Mouse (Mus musculus): Measurements from ENCODE around the gene Adamts7.

Gene Adamts7

DNA sequence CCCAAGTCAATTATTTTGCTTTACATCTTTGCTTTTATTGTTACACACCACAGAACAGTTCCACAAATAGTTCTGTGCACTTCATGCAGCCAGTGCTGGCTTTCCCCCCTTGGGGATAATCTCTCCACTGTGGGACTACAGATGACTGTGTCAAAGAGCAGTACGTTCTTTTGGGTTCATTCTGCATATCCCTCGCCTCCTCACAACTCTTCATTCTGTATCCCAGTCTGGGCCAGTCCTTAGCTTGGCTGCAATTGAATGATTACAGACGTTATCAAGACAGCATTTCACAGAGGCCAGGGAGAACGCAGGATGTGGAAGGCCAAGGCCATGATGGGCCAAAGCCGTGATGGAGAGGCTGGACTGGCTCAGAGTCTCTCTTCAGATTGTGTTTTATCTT is 16.0 kb upstream of the Adamts7 start:
- no peak for DNase-seq (ENCODE audit: low read depth in 2 of 2, low spot score in 2 of 2)

DNA sequence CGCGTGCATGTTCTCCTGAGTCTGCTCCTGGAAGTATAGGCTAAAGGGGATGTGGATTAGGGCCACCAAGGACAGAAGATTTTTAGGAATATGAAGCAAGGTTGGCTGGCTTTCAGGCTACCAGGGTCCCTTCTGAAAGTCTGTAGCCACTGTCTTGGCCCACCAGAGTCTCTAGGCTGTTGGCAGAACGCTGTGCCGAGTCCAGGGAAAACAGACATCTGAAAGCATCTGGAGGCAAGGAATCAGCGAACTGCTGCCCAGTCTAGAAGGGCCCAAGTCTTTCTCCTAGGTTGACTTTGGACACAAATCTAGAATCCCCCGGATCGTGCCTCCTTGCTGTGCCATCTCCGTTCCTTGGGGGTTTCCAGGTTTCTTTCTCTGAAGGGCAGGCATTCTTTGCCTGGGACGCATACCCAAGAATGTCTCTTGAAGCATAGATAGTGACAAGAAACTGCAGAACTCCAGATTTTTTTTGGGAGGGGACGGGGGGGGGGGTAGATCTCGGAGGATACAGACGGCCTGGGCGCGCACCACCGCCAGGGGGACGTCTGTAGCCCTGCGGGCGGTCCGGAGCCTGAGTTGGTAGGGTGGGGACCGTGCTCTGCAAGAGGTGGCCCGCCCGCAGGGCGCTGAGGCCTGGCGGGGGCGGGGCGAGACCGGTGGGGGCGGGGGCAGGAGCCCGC is 485 bp upstream of the Adamts7 start:
- peak in 1 of 2 experiments; percentile 7 for DNase-seq (ENCODE audit: low read depth in 2 of 2, low spot score in 2 of 2)

DNA sequence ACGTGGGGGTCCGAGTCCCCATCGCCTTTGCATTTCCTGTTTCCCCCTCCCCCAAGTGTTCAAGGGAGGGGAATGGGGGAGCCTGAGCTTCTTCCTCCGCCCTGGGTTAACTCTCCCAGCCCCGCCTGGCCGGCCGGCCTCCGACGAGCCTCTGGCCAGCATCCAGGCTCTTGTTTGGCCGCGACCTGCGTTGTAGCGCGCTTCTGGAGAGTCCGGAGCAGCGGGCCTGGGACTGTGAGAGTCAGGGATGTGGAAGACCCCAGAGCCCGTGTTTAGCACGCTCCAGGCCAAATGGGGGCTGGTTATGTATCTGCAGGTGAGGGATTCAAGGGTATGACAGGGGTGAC is 853 bp downstream of the Adamts7 start:
- DNase-seq (ENCODE audit: low read depth in 2 of 2, low spot score in 2 of 2) = no peak

DNA sequence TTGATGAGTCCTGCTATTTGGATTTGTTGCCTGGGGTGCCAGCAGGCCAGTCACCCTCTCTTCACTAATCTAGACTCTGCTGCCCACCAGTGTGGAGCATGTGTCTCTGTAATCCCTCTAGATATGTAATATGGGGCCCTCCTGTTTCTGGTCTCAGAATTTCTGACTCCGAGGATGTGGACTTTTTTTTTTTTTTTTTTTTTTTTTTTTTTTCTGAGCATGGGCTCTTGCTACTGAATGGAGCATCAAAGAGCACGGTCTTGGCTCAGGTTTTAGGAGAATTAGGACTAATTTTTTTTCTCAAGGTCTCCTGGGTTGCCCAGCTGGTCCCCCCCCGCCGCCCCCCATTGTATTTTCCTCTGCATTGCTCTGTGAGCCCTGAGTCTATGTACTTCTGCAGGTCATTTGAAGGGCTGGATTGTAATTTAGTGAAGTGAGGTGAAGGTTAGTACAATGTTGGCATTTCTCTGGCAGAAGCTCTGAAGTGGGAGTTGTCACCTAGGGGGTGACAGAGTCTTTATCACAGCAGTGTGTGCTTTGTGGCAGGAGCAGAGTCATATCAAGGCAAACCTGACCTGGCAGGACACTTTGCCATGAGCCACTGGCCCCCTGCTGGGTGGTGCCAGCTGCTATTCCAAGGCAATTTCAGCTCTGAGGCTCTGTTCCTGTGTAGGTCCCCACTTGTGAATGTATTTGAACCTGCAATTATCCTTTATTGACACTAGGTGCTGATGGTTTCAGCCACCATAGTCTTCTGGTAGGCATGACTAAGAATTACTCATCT is 2.0 kb downstream of the Adamts7 start:
- no peak for DNase-seq (ENCODE audit: low read depth in 2 of 2, low spot score in 2 of 2)

DNA sequence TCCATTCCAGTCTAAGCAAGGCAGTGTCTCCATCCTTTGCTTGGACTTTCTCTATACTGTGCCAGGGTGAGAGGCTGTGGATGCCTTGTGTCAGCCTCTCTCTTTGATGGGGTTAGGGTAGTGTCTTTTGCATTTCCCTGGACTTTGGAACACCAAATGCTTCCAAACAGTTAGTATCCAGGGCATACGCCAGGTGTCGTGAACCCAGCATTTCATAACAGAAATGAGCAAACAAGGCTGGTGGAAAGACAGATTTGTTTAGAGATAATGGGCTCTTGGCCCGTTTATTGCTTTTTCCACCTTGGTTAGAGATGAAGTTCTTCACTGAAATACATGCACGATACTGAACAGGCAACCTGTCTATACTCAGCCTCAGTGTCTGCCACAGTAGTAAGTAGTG is 2.7 kb downstream of the Adamts7 start:
- DNase-seq (ENCODE audit: low read depth in 2 of 2, low spot score in 2 of 2) = no peak

DNA sequence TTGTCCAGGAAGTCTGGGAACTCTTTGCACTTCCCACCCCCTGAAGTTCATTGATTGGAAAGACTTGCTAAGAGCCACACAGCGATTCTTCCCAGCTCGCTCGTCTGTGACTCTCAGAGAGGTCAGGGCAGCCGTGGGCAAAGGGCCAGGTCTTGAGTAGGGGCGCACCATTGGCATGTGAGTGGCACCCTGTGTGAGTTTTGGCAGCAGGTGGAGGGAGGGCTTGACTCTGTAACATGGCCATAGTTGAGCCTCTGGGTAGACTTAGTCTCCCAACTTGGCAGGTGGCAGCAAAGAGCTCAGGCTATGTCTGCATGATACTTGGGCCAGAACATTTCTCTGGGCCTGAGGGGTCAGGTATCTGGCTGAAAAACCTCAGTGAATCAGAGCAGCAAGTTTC is 3.7 kb downstream of the Adamts7 start:
- no peak for DNase-seq (ENCODE audit: low read depth in 2 of 2, low spot score in 2 of 2)

DNA sequence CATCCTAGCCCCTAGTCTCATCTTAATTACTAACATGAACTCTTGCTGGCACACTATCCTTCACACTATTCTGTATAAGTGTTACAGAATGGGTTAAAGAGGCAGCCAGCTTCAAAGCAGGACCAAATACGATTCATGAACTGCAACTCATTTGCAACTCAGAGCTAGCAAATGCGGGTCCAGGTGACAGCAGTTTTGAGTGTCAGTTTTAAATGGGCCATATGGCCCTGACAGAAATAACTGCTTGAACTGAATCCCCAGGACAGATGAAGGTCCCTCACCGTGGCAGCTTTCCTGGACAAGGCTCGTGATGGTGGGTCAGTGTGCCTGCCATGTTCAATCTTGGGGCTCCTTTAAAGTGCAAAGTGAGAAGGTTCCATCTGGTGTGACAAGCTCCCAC is 7.1 kb downstream of the Adamts7 start:
- DNase-seq (ENCODE audit: low read depth in 2 of 2, low spot score in 2 of 2) = no peak

DNA sequence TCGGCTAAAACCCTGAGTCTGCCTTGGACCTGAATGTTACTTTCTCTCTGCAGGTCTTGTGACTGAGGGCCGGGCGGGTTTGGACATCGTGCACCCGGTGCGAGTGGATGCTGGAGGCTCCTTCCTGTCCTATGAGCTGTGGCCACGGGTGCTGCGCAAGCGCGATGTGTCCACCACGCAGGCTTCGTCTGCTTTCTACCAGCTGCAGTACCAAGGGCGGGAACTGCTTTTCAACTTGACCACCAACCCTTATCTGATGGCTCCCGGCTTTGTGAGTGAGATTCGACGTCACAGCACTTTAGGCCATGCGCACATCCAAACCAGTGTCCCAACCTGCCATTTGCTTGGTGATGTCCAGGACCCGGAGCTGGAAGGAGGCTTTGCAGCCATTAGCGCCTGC is 8.6 kb downstream of the Adamts7 start:
- no peak for DNase-seq (ENCODE audit: low read depth in 2 of 2, low spot score in 2 of 2)

DNA sequence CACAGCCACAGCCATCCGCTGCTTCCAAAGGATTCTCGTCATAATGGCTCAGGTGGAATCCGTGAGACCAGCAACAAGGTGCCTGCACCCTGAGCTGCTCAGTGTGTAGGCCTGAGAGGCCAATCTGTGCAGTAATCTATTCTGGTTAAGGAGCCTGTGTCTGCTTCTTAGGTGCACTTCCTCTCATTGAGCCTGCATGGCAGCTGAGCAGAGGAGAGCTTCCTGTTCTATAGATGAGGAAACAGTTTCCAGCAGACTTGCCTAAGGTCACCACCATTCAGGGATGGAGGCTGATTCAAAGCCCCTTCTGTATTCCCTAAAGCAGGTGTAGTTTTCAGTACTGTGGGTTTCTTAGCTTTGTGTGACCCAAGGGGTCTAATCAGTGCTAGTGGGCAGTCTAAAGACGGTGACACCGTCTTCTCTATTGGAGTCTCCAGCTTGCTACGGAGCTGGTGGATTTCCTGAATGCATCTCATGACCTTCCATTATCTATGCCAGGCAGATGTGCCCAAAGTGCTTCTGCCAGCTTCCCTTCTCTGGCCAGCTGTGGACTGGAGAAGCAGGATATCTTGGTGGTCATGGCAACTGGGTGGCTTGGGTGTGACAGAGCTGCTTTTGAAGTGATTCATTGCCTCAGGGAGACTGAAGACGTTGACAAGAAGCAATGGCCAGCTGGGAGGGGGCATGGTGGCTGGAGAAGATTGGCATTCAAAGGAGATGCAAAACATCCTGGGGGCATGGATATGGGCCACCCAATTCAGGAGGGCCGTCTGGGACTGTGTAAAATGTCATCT is 9.9 kb downstream of the Adamts7 start:
- DNase-seq (ENCODE audit: low read depth in 2 of 2, low spot score in 2 of 2) = no peak

DNA sequence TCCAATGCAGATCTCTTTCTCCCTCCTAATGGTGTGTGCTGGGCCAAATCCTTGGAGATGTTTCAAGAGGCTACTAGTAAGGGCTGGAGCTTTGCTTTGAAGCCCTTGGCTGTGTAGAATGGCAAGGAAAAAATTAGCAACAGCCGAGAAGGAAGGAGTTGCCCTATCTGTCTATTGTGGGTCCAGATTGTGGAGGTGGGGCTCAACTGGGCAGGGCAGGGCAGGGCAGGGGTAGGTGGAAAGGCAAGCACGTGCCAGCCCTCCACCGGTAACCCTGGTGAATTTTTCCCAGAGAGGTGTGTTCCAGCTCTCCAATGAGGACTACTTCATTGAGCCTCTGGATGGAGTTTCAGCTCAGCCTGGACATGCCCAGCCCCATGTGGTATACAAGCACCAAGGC is 10.5 kb downstream of the Adamts7 start:
- DNase-seq (ENCODE audit: low read depth in 2 of 2, low spot score in 2 of 2) = no peak

DNA sequence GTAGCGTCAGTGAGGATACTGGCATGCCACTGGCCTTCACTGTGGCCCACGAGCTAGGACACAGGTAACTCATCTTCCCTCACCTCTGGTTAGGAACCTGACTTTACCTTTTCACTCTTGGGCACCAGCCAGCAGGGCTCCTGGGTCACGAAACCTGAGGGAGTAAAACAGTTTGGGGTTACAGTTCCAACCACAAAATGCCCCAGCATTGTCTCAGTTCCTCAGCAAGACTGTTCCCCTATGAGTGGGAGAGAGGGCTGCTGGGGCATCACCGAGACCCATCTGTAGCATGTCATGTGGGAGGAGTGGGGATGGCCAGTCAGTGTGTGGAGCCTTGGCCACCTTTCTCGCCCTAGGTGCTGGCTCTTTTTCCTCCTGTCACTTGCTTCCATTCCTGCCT is 16.5 kb downstream of the Adamts7 start:
- DNase-seq (ENCODE audit: low read depth in 2 of 2, low spot score in 2 of 2) = no peak

DNA sequence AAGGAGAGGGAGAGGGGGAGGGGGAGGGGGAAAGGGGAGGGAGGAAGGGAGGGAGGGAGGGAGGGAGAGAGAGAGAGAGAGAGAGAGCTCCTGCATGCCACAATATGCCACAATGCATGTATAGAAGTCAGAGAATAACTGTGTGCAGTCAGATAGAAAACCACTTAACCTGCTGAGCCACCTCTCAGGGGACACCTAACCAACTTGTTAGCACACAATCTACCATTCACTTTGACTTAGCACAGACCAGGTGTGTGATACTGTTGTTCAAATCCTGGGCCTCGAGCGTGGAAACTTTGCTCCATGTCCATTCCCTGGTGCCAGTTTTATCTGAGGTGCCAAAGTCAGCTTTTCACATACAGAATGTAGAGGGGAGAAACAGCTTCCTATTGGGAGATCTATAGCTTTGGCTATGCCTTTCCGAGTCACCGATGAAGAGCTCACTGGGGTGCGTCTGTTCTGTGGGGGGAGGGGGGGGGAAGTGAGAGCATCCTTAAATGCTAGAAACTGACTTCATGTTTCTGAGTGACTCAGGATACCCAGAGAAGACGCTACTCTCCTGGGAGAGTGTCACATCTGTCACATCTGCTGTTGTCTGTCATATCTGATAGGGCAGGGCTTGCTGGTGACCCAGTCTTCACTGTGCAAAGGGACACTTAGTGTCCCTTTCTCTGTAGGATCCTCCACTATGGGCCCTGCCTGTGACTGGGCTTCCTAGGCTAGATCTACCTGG is 19.0 kb downstream of the Adamts7 start:
- DNase-seq (ENCODE audit: low read depth in 2 of 2, low spot score in 2 of 2) = no peak

DNA sequence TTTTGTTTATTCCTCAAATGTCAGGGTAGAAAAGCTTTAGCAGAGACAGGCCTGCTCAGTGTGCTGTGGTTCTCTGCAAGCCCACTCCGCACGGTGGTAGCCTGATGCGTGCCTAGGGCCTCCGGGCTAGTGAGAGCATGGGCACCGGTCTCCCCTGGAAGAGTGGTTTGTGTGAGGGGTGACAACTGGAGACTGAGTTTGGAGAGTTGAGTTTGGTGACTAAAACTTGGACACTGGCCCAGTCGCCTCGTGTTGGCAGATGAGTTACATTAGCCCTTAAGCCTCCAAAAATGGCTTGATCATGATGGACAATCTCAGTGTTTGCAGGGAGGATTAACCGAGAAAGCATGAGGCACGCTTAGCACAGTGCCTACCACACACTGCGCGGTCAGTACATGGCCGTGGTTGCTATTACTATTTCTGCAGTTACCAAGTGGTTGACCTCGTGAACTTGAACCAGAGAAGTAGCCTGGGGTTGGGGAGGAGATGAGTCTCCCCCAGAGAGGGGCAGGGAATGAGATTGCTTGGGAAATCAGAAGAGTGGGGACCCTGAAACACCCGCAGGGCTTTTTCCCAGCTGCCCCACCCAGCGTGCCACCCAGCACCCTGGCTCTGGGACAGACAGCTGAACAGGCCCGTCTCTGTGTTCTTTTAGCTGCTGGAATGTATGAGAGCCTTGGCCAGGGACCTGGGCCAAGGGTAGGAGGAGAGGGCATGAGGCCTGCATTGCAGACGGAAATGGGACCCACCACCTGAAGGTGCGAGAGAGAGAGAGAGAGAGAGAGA is 20.0 kb downstream of the Adamts7 start:
- DNase-seq (ENCODE audit: low read depth in 2 of 2, low spot score in 2 of 2) = no peak

DNA sequence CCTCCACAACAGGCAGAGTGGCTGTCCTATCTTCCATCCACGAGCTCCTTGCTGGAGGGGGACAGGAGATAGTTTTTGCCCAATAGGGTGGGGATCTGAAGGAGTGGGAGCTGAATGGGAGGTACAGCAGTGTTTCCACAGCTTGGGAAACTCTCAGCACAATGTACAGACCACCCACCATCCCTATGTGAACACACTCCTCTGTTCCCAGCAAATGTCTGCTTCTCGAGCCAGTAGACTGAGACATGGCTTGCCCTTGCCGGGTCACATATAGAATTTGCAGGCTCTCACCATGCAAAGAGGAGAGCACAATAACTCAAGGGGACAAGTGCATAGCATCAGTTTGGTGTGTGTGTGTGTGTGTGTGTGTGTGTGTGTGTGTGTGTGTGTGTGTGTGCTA is 20.7 kb downstream of the Adamts7 start:
- no peak for DNase-seq (ENCODE audit: low read depth in 2 of 2, low spot score in 2 of 2)

DNA sequence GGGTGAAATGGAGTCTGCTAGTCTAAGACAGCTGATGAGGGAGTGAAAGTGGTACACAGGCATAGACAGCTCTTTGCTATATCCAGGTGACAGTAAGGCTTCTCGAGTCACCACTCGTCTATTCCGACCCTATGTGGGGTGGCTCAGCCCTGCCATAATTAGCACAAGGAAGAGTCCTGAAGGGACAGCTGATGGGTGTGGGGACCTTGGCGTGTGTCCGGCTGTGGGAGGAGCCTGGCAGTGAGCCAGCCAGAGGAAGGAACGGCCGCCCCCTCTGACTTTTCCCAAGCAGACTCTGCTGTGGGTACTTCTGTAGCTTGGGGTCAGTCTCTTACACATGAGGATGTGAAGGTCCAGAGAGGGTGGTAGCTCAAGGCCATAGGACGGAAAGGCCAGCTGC is 21.2 kb downstream of the Adamts7 start:
- DNase-seq (ENCODE audit: low read depth in 2 of 2, low spot score in 2 of 2) = no peak

DNA sequence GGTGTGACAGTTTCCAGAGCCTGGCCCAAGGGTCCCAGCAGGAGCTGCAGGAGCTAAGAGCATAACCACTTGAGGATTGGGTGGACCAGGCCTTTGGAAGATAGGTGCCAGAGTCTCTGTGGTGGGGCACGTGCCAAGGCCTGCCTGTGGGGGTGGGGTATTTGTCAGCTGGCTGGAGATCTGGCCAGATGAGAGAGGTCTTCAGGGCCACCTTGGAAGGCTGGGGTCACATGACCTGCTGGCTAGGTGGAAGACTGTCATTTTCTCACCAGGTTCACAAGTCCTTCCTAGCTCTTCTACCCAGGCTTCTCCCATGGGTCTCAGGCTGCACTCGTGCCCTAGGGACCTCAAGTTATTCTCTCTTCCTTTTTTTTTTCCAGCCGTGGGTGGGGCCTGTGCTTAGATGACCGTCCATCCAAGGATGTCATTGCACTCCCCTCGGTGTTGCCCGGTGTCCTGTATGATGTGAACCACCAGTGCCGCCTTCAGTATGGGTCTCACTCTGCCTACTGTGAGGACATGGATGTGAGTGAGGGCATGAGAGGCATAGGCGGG is 22.6 kb downstream of the Adamts7 start:
- DNase-seq (ENCODE audit: low read depth in 2 of 2, low spot score in 2 of 2) = no peak

DNA sequence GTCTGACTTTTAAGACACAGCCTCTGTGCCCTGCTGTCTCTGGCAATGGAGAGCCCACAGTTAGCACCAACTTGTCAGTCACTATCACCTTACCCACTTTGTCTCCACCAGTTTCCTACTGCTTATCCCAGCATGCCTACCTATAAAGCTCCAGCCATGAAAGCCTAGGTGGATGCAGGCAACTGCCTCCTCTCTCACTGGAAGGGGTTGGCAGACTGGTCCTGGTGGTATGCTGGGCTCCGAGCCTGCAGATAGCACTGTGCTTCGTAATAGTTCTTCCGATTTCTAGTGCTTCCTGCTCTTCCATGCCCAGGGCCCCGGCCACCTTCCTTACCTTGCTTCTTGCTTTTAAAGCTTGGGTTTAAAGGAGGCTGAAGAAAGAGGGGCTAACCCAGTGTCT is 26.0 kb downstream of the Adamts7 start:
- no peak for DNase-seq (ENCODE audit: low read depth in 2 of 2, low spot score in 2 of 2)

DNA sequence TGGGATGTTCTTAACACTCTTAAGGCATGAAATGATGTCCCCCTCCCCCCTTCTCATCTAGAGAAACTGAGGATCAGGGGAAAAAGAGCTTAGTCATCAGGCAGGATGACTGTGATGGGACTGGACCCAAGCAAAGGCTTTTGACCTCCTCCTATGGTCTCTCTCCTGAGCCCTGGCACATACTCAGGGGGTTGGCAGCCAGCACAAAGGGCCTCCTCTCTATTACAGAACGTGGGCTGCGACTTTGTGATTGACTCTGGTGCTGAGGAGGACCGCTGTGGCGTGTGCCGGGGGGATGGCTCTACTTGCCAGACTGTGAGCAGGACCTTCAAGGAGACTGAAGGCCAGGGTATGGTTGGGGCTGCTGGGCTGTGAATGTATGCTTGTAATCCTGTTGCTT is 26.5 kb downstream of the Adamts7 start:
- no peak for DNase-seq (ENCODE audit: low read depth in 2 of 2, low spot score in 2 of 2)

DNA sequence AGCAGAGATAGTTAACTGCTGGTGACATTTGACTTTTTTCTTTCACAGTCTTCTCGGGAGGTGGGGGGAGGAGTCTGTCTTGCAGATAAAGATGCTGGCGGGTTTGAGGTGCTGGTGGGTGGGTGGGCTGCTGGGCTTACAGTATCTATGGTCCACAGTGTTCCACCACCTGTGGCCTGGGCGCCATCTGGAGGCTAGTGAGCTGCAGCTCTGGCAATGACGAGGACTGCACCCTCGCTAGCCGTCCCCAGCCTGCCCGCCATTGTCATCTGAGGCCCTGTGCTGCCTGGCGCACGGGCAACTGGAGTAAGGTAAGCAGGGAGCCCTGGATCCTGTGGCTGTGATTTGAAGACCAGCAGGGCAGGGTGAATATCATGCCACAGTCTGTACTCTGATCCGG is 32.1 kb downstream of the Adamts7 start:
- no peak for DNase-seq (ENCODE audit: low read depth in 2 of 2, low spot score in 2 of 2)

DNA sequence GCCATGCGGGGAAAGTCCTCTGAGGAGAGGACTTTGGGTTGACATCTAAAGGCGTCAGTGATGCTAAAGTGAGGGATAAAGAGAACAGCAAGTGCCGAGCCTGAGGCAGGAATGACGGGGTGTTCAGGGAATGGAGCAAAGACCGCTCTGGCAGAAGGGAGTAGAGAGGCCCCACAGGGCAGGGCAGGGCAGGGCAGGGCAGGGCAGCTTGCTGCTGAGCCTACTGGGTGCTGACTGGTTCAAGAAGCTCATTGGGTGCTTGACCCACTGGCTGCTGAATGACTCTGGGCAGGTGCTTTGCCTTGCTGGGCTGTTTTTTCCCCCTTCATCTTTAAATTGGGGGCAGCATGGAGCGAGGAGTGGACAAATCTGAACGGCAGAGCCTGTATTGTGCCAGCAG is 33.4 kb downstream of the Adamts7 start:
- DNase-seq (ENCODE audit: low read depth in 2 of 2, low spot score in 2 of 2) = no peak
